17 mouse cellular contexts compared by ENCODE assay signal in genomic region chr14:98834316-98834715, GRCm38 (mm10).
"Had no signal": no experiment of that assay in that cellular context is flagged by ENCODE, and none has a peak within 500 bp of the region (broad histone marks: within the 10 kb centered on the region; RNA-seq: fewer than 3 reads in every experiment).

No protein-coding gene starts in this region.

- H3K4me3 ChIP-seq: midbrain, embryonic 10.5 days; midbrain, embryonic 12.5 days; myocyte; neural tube, embryonic 13.5 days had no signal

- H3K36me3 ChIP-seq: midbrain, embryonic 10.5 days; midbrain, embryonic 12.5 days; neural tube, embryonic 13.5 days had no signal

- H3K27ac ChIP-seq: liver, embryonic 14.5 days; midbrain, embryonic 10.5 days; midbrain, embryonic 12.5 days had no signal

- H3K4me2 ChIP-seq: lung, embryonic 14.5 days; midbrain, embryonic 12.5 days had no signal

- DNase-seq: lung, adult 18-20 months; lung, embryonic 14.5 days; lung, postnatal 10 days; lung, postnatal 4 days; midbrain, embryonic 14.5 days; right cerebral cortex, adult 18-20 months; right cerebral cortex, postnatal 25 days; right cerebral cortex, postnatal 4 days; spleen, adult 18-20 months; thymus, adult 18-20 months; thymus, postnatal 14 days; thymus, postnatal 36 days had no signal

- H3K27me3 ChIP-seq: midbrain, embryonic 12.5 days; neural tube, embryonic 13.5 days had no signal

- H3K9ac ChIP-seq: liver, embryonic 14.5 days; lung, embryonic 14.5 days; midbrain, embryonic 12.5 days; neural tube, embryonic 13.5 days had no signal

- H3K9me3 ChIP-seq: midbrain, embryonic 10.5 days; midbrain, embryonic 12.5 days; neural tube, embryonic 13.5 days had no signal

- H3K4me1 ChIP-seq: midbrain, embryonic 10.5 days had no signal
